Mouse (Mus musculus): ENCODE measurements around the gene Crybb3.

Gene Crybb3

GRCm38 (mm10) chr5:113119291-113119690 is 37.9 kb upstream of the Crybb3 start:
- Histone ChIP-seq H3K9me3 (ENCODE audit: low read length) (no peaks in the 10 kb centered on the region), H3K36me3 (ENCODE audit: insufficient read depth, low read length) (no peaks in the 10 kb centered on the region)
- no peak for TF ChIP-seq POU5F1 (IDR thresholded peaks at IDR 0.05; ENCODE audit: borderline replicate concordance, low read length)
- TF ChIP-seq CTCF (conservative IDR thresholded peaks at IDR 0.05; ENCODE audit: low read length): no peak
- TF ChIP-seq NANOG (IDR thresholded peaks at IDR 0.05; ENCODE audit: borderline replicate concordance, low read length): no peak

DNA sequence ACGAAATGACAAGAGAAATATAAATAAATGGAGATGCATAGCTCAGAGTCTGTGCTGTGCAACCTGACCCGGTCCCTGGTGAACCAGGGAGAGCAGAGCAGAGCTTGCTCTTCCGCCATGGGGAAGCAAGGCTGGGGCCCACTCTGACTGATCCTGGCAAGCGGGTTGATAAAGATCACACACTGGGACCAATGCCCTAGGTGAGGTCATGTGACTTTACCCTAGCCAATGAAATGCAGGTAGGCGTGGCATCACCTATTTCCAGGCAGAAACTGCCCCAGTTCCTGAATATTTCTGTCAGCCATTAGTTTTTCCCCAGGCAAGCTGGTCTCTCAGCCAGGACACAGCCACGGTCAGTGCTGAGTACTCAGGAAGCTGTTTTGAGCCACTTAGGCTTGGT is 37.3 kb upstream of the Crybb3 start:
- H3K27me3 ChIP-seq (ENCODE audit: insufficient read depth, low read length): no peaks in the 10 kb centered on the region
- TF ChIP-seq NANOG (IDR thresholded peaks at IDR 0.05; ENCODE audit: borderline replicate concordance, low read length) (no peak), POU5F1 (IDR thresholded peaks at IDR 0.05; ENCODE audit: borderline replicate concordance, low read length) (no peak), CTCF (conservative IDR thresholded peaks at IDR 0.05; ENCODE audit: low read length) (no peak)
- H3K9me3 ChIP-seq (ENCODE audit: low read length): no peaks in the 10 kb centered on the region
- peaks cover 91% of the 10 kb centered on the region for H3K4me1 ChIP-seq (replicated peaks; ENCODE audit: low read depth, low read length)
- H3K36me3 ChIP-seq (ENCODE audit: insufficient read depth, low read length): no peaks in the 10 kb centered on the region
- H3K4me3 ChIP-seq (replicated peaks; ENCODE audit: low read length): peak overlapping the region; percentile 37; the same call in 1 of the 2 replicates

More at GRCm38 (mm10) chr5:113119291-113119690, 37.9 kb upstream of the Crybb3 start:
- no peak overlapping the region for H3K4me3 ChIP-seq (replicated peaks; ENCODE audit: low read length)
- peaks cover 86% of the 10 kb centered on the region for H3K4me1 ChIP-seq (replicated peaks; ENCODE audit: low read depth, low read length)
- no peaks in the 10 kb centered on the region for H3K27me3 ChIP-seq (ENCODE audit: insufficient read depth, low read length)

DNA sequence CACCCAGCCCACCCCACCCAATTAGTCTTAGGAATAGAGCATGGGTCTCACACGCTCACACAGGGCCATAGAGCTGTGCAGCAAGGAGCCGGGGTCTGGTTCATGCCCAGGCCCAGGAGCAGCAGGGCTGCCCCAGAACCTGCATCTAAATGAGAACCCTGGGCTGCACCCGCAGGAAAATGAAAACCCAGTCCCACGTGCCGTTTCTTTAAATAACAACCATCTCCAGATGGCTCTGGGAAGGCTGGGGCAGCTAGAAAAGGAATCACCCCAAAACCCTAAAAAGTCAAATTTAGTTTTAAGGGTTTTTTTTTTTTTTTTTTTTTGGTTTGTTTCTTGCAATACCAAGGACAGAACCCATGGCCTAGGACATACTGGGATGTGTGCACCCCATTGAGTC is 36.0 kb upstream of the Crybb3 start:
- no peaks in the 10 kb centered on the region for H3K36me3 ChIP-seq (ENCODE audit: insufficient read depth, low read length)
- TF ChIP-seq POU5F1 (IDR thresholded peaks at IDR 0.05; ENCODE audit: borderline replicate concordance, low read length) (no peak), CTCF (conservative IDR thresholded peaks at IDR 0.05; ENCODE audit: low read length) (no peak), NANOG (IDR thresholded peaks at IDR 0.05; ENCODE audit: borderline replicate concordance, low read length) (no peak)
- peaks cover 93% of the 10 kb centered on the region for H3K4me1 ChIP-seq (replicated peaks; ENCODE audit: low read depth, low read length)
- no peaks in the 10 kb centered on the region for H3K9me3 ChIP-seq (ENCODE audit: low read length)
- no peaks in the 10 kb centered on the region for H3K27me3 ChIP-seq (ENCODE audit: insufficient read depth, low read length)
- no peak overlapping the region for H3K4me3 ChIP-seq (replicated peaks; ENCODE audit: low read length)

DNA sequence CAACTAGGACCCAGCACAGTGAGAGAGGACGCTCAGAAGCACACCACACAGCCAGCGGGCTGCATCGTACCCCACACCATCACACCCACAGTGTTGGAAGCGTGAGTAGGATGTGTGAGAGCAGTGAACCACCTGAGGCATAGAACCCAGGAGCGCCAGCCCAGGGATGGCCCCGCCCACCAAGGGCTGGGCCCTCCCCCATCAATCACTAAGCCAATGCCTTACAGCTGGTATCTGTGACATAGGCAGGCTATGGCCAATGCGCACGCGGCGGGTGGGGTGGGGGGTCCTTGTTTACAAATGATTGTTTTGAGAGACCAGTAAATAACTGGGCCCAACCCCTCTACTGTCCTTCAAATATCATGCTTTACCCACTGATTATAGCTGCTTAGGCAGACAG is 34.5 kb upstream of the Crybb3 start:
- peaks cover 89% of the 10 kb centered on the region for H3K4me1 ChIP-seq (replicated peaks; ENCODE audit: low read depth, low read length)
- TF ChIP-seq POU5F1 (IDR thresholded peaks at IDR 0.05; ENCODE audit: borderline replicate concordance, low read length): no peak
- no peak for TF ChIP-seq NANOG (IDR thresholded peaks at IDR 0.05; ENCODE audit: borderline replicate concordance, low read length)
- TF ChIP-seq CTCF (conservative IDR thresholded peaks at IDR 0.05; ENCODE audit: low read length): no peak
- H3K36me3 ChIP-seq (ENCODE audit: insufficient read depth, low read length): no peaks in the 10 kb centered on the region
- H3K9me3 ChIP-seq (ENCODE audit: low read length): no peaks in the 10 kb centered on the region
- H3K27me3 ChIP-seq (ENCODE audit: insufficient read depth, low read length): no peaks in the 10 kb centered on the region
- H3K4me3 ChIP-seq (replicated peaks; ENCODE audit: low read length): peak overlapping the region; percentile 57

- peak overlapping the region; percentile 20; the same call in 1 of the 2 replicates for H3K4me3 ChIP-seq (replicated peaks; ENCODE audit: low read length)
- TF ChIP-seq CTCF (conservative IDR thresholded peaks at IDR 0.05; ENCODE audit: low read length): no peak
- no peak for TF ChIP-seq NANOG (IDR thresholded peaks at IDR 0.05; ENCODE audit: borderline replicate concordance, low read length)
- TF ChIP-seq POU5F1 (IDR thresholded peaks at IDR 0.05; ENCODE audit: borderline replicate concordance, low read length): no peak
- H3K27me3 ChIP-seq (ENCODE audit: insufficient read depth, low read length): no peaks in the 10 kb centered on the region
- no peaks in the 10 kb centered on the region for H3K9me3 ChIP-seq (ENCODE audit: low read length)
- H3K36me3 ChIP-seq (ENCODE audit: insufficient read depth, low read length): no peaks in the 10 kb centered on the region
- peaks cover 81% of the 10 kb centered on the region for H3K4me1 ChIP-seq (replicated peaks; ENCODE audit: low read depth, low read length)
These were observed 33.2 kb upstream of the Crybb3 start for GRCm38 (mm10) chr5:113114264-113115225.

- Histone ChIP-seq H3K4me1 (replicated peaks; ENCODE audit: low read depth, low read length) (peaks cover 72% of the 10 kb centered on the region), H3K9me3 (ENCODE audit: low read length) (no peaks in the 10 kb centered on the region), H3K27me3 (ENCODE audit: insufficient read depth, low read length) (no peaks in the 10 kb centered on the region), H3K4me3 (replicated peaks; ENCODE audit: low read length) (0 out of 2 replicates have a peak overlapping the region, but pooled peaks have one; percentile 13), H3K36me3 (ENCODE audit: insufficient read depth, low read length) (no peaks in the 10 kb centered on the region)
- TF ChIP-seq CTCF (conservative IDR thresholded peaks at IDR 0.05; ENCODE audit: low read length) (no peak), NANOG (IDR thresholded peaks at IDR 0.05; ENCODE audit: borderline replicate concordance, low read length) (no peak), POU5F1 (IDR thresholded peaks at IDR 0.05; ENCODE audit: borderline replicate concordance, low read length) (no peak)
These were observed 31.7 kb upstream of the Crybb3 start for GRCm38 (mm10) chr5:113113120-113113519.

GRCm38 (mm10) chr5:113111336-113111735 is 30.0 kb upstream of the Crybb3 start:
- TF ChIP-seq CTCF (conservative IDR thresholded peaks at IDR 0.05; ENCODE audit: low read length) (no peak), POU5F1 (IDR thresholded peaks at IDR 0.05; ENCODE audit: borderline replicate concordance, low read length) (no peak), NANOG (IDR thresholded peaks at IDR 0.05; ENCODE audit: borderline replicate concordance, low read length) (no peak)
- Histone ChIP-seq H3K27me3 (ENCODE audit: insufficient read depth, low read length) (no peaks in the 10 kb centered on the region), H3K4me3 (replicated peaks; ENCODE audit: low read length) (no peak overlapping the region), H3K36me3 (ENCODE audit: insufficient read depth, low read length) (no peaks in the 10 kb centered on the region), H3K4me1 (replicated peaks; ENCODE audit: low read depth, low read length) (peaks cover 72% of the 10 kb centered on the region), H3K9me3 (ENCODE audit: low read length) (no peaks in the 10 kb centered on the region)

- TF ChIP-seq CTCF (conservative IDR thresholded peaks at IDR 0.05; ENCODE audit: low read length): no peak
- TF ChIP-seq POU5F1 (IDR thresholded peaks at IDR 0.05; ENCODE audit: borderline replicate concordance, low read length): no peak
- no peak for TF ChIP-seq NANOG (IDR thresholded peaks at IDR 0.05; ENCODE audit: borderline replicate concordance, low read length)
- Histone ChIP-seq H3K9me3 (ENCODE audit: low read length) (no peaks in the 10 kb centered on the region), H3K27me3 (ENCODE audit: insufficient read depth, low read length) (no peaks in the 10 kb centered on the region), H3K4me3 (replicated peaks; ENCODE audit: low read length) (0 out of 2 replicates have a peak overlapping the region, but pooled peaks have one; percentile 20), H3K4me1 (replicated peaks; ENCODE audit: low read depth, low read length) (peaks cover 68% of the 10 kb centered on the region), H3K36me3 (ENCODE audit: insufficient read depth, low read length) (no peaks in the 10 kb centered on the region)
These were observed 29.5 kb upstream of the Crybb3 start for GRCm38 (mm10) chr5:113110929-113111328.
